Mouse (Mus musculus): Measurements from ENCODE around the gene Sytl2. TPM values are rescaled to one million over a fixed set of nuclear protein-coding genes. Genes with fewer than 3 reads are reported as not detected.

Gene Sytl2
- polyA plus RNA-seq, 1 experiment: 1.4 TPM

GRCm38 (mm10) chr7:90389765-90390164, 87.7 kb downstream of the Sytl2 start:
- no peak for DNase-seq (ENCODE audit: low read depth in 1 of 2, low spot score in 2 of 2)
- 84% methylated on average over 3 of the region's 3 CpGs for WGBS
- H3K4me3 ChIP-seq (ENCODE audit: extremely low read depth, insufficient read depth, insufficient read length): no peak overlapping the region

GRCm38 (mm10) chr7:90395073-90395472, 93.0 kb downstream of the Sytl2 start:
- Histone ChIP-seq H3K27me3 (ENCODE audit: control insufficient read depth, insufficient read depth, low read length) (no peaks in the 10 kb centered on the region), H3K4me1 (ENCODE audit: control insufficient read depth, insufficient read depth, insufficient read length) (no peaks in the 10 kb centered on the region), H3K4me3 (ENCODE audit: extremely low read depth, insufficient read depth, insufficient read length) (no peak overlapping the region), H3K27ac (ENCODE audit: insufficient read depth, low read length) (no peak overlapping the region), H3K36me3 (ENCODE audit: control insufficient read depth, insufficient read depth, low read length) (no peaks in the 10 kb centered on the region)
- 76% methylated on average over 4 of the region's 4 CpGs for WGBS
- TF ChIP-seq POLR2A (IDR thresholded peaks at IDR 0.05; ENCODE audit: low read depth, low read length) (no peak), CTCF (IDR thresholded peaks at IDR 0.05; ENCODE audit: extremely low read depth, insufficient read depth, insufficient read length, insufficient replicate concordance) (no peak)
- DNase-seq (ENCODE audit: low read depth in 1 of 2, low spot score in 2 of 2): no peak

More at GRCm38 (mm10) chr7:90389765-90390164, 87.7 kb downstream of the Sytl2 start:
- Histone ChIP-seq H3K27ac (ENCODE audit: insufficient read depth, low read length) (no peak overlapping the region), H3K36me3 (ENCODE audit: control insufficient read depth, insufficient read depth, low read length) (no peaks in the 10 kb centered on the region), H3K4me1 (ENCODE audit: control insufficient read depth, insufficient read depth, insufficient read length) (no peaks in the 10 kb centered on the region), H3K27me3 (ENCODE audit: control insufficient read depth, insufficient read depth, low read length) (no peaks in the 10 kb centered on the region)
- TF ChIP-seq POLR2A (IDR thresholded peaks at IDR 0.05; ENCODE audit: low read depth, low read length): no peak
- TF ChIP-seq CTCF (IDR thresholded peaks at IDR 0.05; ENCODE audit: extremely low read depth, insufficient read depth, insufficient read length, insufficient replicate concordance): no peak

- no peaks in the 10 kb centered on the region for H3K36me3 ChIP-seq (ENCODE audit: control insufficient read depth, insufficient read depth, low read length)
- no peak overlapping the region for H3K4me3 ChIP-seq (ENCODE audit: extremely low read depth, insufficient read depth, insufficient read length)
- 82% methylated on average over 5 of the region's 5 CpGs for WGBS
- TF ChIP-seq CTCF (IDR thresholded peaks at IDR 0.05; ENCODE audit: extremely low read depth, insufficient read depth, insufficient read length, insufficient replicate concordance) (no peak), POLR2A (IDR thresholded peaks at IDR 0.05; ENCODE audit: low read depth, low read length) (no peak)
- no peak for DNase-seq (ENCODE audit: low read depth in 1 of 2, low spot score in 2 of 2)
- H3K27me3 ChIP-seq (ENCODE audit: control insufficient read depth, insufficient read depth, low read length): no peaks in the 10 kb centered on the region
- no peak overlapping the region for H3K27ac ChIP-seq (ENCODE audit: insufficient read depth, low read length)
- H3K4me1 ChIP-seq (ENCODE audit: control insufficient read depth, insufficient read depth, insufficient read length): no peaks in the 10 kb centered on the region
Measured at GRCm38 (mm10) chr7:90395928-90396327, 93.9 kb downstream of the Sytl2 start.

- Histone ChIP-seq H3K4me1 (ENCODE audit: control insufficient read depth, insufficient read depth, insufficient read length) (no peaks in the 10 kb centered on the region), H3K27ac (ENCODE audit: insufficient read depth, low read length) (no peak overlapping the region), H3K27me3 (ENCODE audit: control insufficient read depth, insufficient read depth, low read length) (no peaks in the 10 kb centered on the region), H3K36me3 (ENCODE audit: control insufficient read depth, insufficient read depth, low read length) (no peaks in the 10 kb centered on the region), H3K4me3 (ENCODE audit: extremely low read depth, insufficient read depth, insufficient read length) (no peak overlapping the region)
- DNase-seq (ENCODE audit: low read depth in 1 of 2, low spot score in 2 of 2): peak; percentile 33 to 53
- TF ChIP-seq POLR2A (IDR thresholded peaks at IDR 0.05; ENCODE audit: low read depth, low read length) (no peak), CTCF (IDR thresholded peaks at IDR 0.05; ENCODE audit: extremely low read depth, insufficient read depth, insufficient read length, insufficient replicate concordance) (peak; percentile 49; the same call in 1 of the 2 replicates)
- 49% methylated on average over 3 of the region's 3 CpGs for WGBS
Measured at GRCm38 (mm10) chr7:90409934-90410333, 107.9 kb downstream of the Sytl2 start.

GRCm38 (mm10) chr7:90426020-90427001, 124.3 kb downstream of the Sytl2 start, which contains the start of gene Ccdc89:
Gene Ccdc89 (plus strand): TSS chr7:90426577.
- Histone ChIP-seq H3K36me3 (ENCODE audit: control insufficient read depth, insufficient read depth, low read length) (no peaks in the 10 kb centered on the region), H3K27ac (ENCODE audit: insufficient read depth, low read length) (no peak within 1 kb of the TSS), H3K4me3 (ENCODE audit: extremely low read depth, insufficient read depth, insufficient read length) (peak within 1 kb of the TSS; percentile 32), H3K4me1 (ENCODE audit: control insufficient read depth, insufficient read depth, insufficient read length) (no peaks in the 10 kb centered on the region), H3K27me3 (ENCODE audit: control insufficient read depth, insufficient read depth, low read length) (no peaks in the 10 kb centered on the region)
- DNase-seq (ENCODE audit: low read depth in 1 of 2, low spot score in 2 of 2): peak; percentile 16 to 27
- WGBS: 35% methylated on average over 29 of the region's 29 CpGs
- no peak for TF ChIP-seq CTCF (IDR thresholded peaks at IDR 0.05; ENCODE audit: extremely low read depth, insufficient read depth, insufficient read length, insufficient replicate concordance)
- no peak for TF ChIP-seq POLR2A (IDR thresholded peaks at IDR 0.05; ENCODE audit: low read depth, low read length)

- Histone ChIP-seq H3K4me1 (ENCODE audit: control insufficient read depth, insufficient read depth, insufficient read length) (no peaks in the 10 kb centered on the region), H3K36me3 (ENCODE audit: control insufficient read depth, insufficient read depth, low read length) (no peaks in the 10 kb centered on the region), H3K27me3 (ENCODE audit: control insufficient read depth, insufficient read depth, low read length) (no peaks in the 10 kb centered on the region), H3K27ac (ENCODE audit: insufficient read depth, low read length) (no peak overlapping the region), H3K4me3 (ENCODE audit: extremely low read depth, insufficient read depth, insufficient read length) (no peak overlapping the region)
- TF ChIP-seq POLR2A (IDR thresholded peaks at IDR 0.05; ENCODE audit: low read depth, low read length) (no peak), CTCF (IDR thresholded peaks at IDR 0.05; ENCODE audit: extremely low read depth, insufficient read depth, insufficient read length, insufficient replicate concordance) (no peak)
- no peak for DNase-seq (ENCODE audit: low read depth in 1 of 2, low spot score in 2 of 2)
- 79% methylated on average over 9 of the region's 9 CpGs for WGBS
Measured at GRCm38 (mm10) chr7:90427006-90427405, 125.0 kb downstream of the Sytl2 start.

- TF ChIP-seq POLR2A (IDR thresholded peaks at IDR 0.05; ENCODE audit: low read depth, low read length): no peak
- TF ChIP-seq CTCF (IDR thresholded peaks at IDR 0.05; ENCODE audit: extremely low read depth, insufficient read depth, insufficient read length, insufficient replicate concordance): no peak
- no peak for DNase-seq (ENCODE audit: low read depth in 1 of 2, low spot score in 2 of 2)
- Histone ChIP-seq H3K36me3 (ENCODE audit: control insufficient read depth, insufficient read depth, low read length) (no peaks in the 10 kb centered on the region), H3K27ac (ENCODE audit: insufficient read depth, low read length) (no peak overlapping the region), H3K27me3 (ENCODE audit: control insufficient read depth, insufficient read depth, low read length) (no peaks in the 10 kb centered on the region), H3K4me3 (ENCODE audit: extremely low read depth, insufficient read depth, insufficient read length) (no peak overlapping the region), H3K4me1 (ENCODE audit: control insufficient read depth, insufficient read depth, insufficient read length) (no peaks in the 10 kb centered on the region)
Measured at GRCm38 (mm10) chr7:90432221-90432620, 130.2 kb downstream of the Sytl2 start.
